Mouse (Mus musculus) splenic B cell, adult 2 months (primary cell): ENCODE measurements around the gene Synpr.

Experiments used
- DNase-seq: peaks from one replicate; pipeline ENCODE4 v3.0.0-alpha.2; 2011; ENCODE audit warnings: low read depth, low spot score
- H3K27me3 ChIP-seq: 2 replicates; pipeline ENCODE4 v1.6.1; 2012; ENCODE audit warnings: mild to moderate bottlenecking, low read length, moderate library complexity, mixed read lengths; ENCODE audit not compliant: control insufficient read depth, poor library complexity, insufficient read depth, severe bottlenecking
- H3K36me3 ChIP-seq: 2 replicates; pipeline ENCODE4 v1.6.1; 2012; ENCODE audit warnings: mild to moderate bottlenecking, low read length, moderate library complexity, mixed read lengths; ENCODE audit not compliant: control insufficient read depth, poor library complexity, insufficient read depth, severe bottlenecking

Gene Synpr

GRCm38 (mm10) chr14:13651039-13651438 lies 366.5 kb downstream of the Synpr start:
- no peaks in the 10 kb centered on the region for H3K36me3 ChIP-seq
- no peaks in the 10 kb centered on the region; the same call in 1 of the 2 replicates for H3K27me3 ChIP-seq
- DNase-seq: no peak

- DNase-seq: no peak
- no peaks in the 10 kb centered on the region; the same call in 1 of the 2 replicates for H3K27me3 ChIP-seq
- H3K36me3 ChIP-seq: no peaks in the 10 kb centered on the region
Measured at GRCm38 (mm10) chr14:13651541-13652298, 367.1 kb downstream of the Synpr start.
